Comparison of ENCODE assay signal across 8 mouse cellular contexts in the genomic region with DNA sequence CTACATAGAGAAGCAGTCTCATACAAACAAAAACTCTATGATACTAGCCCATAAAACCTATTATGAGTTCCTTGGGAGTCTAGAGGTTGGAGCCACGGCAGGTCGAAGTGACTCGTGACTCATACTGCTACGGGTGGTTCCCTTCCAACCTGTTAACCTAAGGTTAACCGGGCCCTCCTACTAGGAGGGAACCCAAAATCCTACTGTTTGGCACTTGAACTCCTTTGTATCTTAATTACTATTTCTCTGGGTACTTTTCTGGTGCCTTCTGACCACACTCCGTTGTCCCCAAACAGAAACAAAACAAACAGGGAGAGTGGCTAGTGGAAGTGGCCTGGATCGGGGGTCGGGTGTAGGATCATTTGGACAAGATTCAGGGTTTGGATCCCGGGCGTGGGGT. TPM values are rescaled to one million over a fixed set of nuclear protein-coding genes. Genes with fewer than 3 reads are reported as not detected.
DNase-seq lines count a peak whose midpoint lies in the region; TF ChIP-seq lines count a peak whose summit lies in the region.

No protein-coding gene starts in this region.

- peak overlapping the region; percentile 91 for H3K27ac ChIP-seq in layer of hippocampus, adult 2 months
- H3K27ac ChIP-seq in brown adipose tissue, adult 24 weeks (replicated peaks; ENCODE audit: low read depth, low read length): no peak overlapping the region

- H3K4me3 ChIP-seq in layer of hippocampus, adult 2 months: peak overlapping the region; percentile 84
- peak overlapping the region; percentile 97 for H3K4me3 ChIP-seq in brown adipose tissue, adult 24 weeks (ENCODE audit: insufficient read depth, low read depth, low read length)

- no peak for TF ChIP-seq CTCF in layer of hippocampus, adult 2 months (conservative IDR thresholded peaks at IDR 0.05)

- no peak for DNase-seq in layer of hippocampus, adult 2 months (ENCODE audit: low spot score in 2 of 2)
- DNase-seq in layer of hippocampus, adult 11-12 months (ENCODE audit: low spot score): no peak
- DNase-seq in induced T-regulatory cell, adult 2 months (ENCODE audit: low read depth): peak; percentile 56
- peak; percentile 29 for DNase-seq in naive thymus-derived CD4-positive, alpha-beta T cell, adult 2 months (ENCODE audit: low read depth)
- no peak for DNase-seq in ovary, postnatal 36 days (ENCODE audit: low spot score)
- no peak for DNase-seq in cerebellum, adult 11 months
- no peak for DNase-seq in layer of hippocampus, postnatal 25 days (ENCODE audit: extremely low spot score in 1 of 2, low spot score in 1 of 2)

- no peaks in the 10 kb centered on the region for H3K4me1 ChIP-seq in brown adipose tissue, adult 24 weeks (ENCODE audit: control insufficient read depth, insufficient read depth, insufficient read length, low read length)

RNA-seq across cellular contexts. Expression of gene Chmp1a, which starts 0.7 kb away (rescaled TPM):
- 100 to 1,000 TPM; 102 to 111 TPM for total RNA-seq in layer of hippocampus, adult 2 months (2021)
- 34.7 and 39.5 TPM in 2 replicates for polyA plus RNA-seq in brown adipose tissue, adult 24 weeks (2012; ENCODE audit: insufficient read depth, insufficient read length, missing spikeins)
- 100 to 1,000 TPM; 112 to 116 TPM for total RNA-seq in layer of hippocampus, postnatal 25 days (2021)

RNA-seq across cellular contexts. Expression of gene Spata33, which starts 0.8 kb away (rescaled TPM):
- 1 to 10 TPM; 6.5 to 7.1 TPM for total RNA-seq in layer of hippocampus, adult 2 months (2021)
- 5.8 TPM in 1 of 2 replicates, not detected in the other for polyA plus RNA-seq in brown adipose tissue, adult 24 weeks (2012; ENCODE audit: insufficient read depth, insufficient read length, missing spikeins)
- 1 to 10 TPM; 6.5 to 7.3 TPM for total RNA-seq in layer of hippocampus, postnatal 25 days (2021)

RNA-seq across cellular contexts. Expression of gene Cdk10, which starts 12.8 kb away (rescaled TPM):
- 10 to 100 TPM; 93.9 to 98.8 TPM for total RNA-seq in layer of hippocampus, adult 2 months (2021)
- polyA plus RNA-seq in brown adipose tissue, adult 24 weeks (2012; ENCODE audit: insufficient read depth, insufficient read length, missing spikeins): 11.4 and 12.3 TPM in 2 replicates
- total RNA-seq in layer of hippocampus, postnatal 25 days (2021): 10 to 100 TPM; 77.3 to 94.0 TPM

RNA-seq across cellular contexts. Expression of gene Spata2l, which starts 24.2 kb away (rescaled TPM):
- total RNA-seq in layer of hippocampus, adult 2 months (2021): 10 to 100 TPM; 71.4 to 75.0 TPM
- polyA plus RNA-seq in brown adipose tissue, adult 24 weeks (2012; ENCODE audit: insufficient read depth, insufficient read length, missing spikeins): 1.4 and 1.9 TPM in 2 replicates
- 10 to 100 TPM; 85.7 to 94.3 TPM for total RNA-seq in layer of hippocampus, postnatal 25 days (2021)

RNA-seq across cellular contexts. Expression of gene Dpep1, which starts 25.8 kb away (rescaled TPM):
- total RNA-seq in layer of hippocampus, adult 2 months (2021): under 1 TPM in 1 of 2 experiments, not detected in 1; 0.37 TPM
- polyA plus RNA-seq in brown adipose tissue, adult 24 weeks (2012; ENCODE audit: insufficient read depth, insufficient read length, missing spikeins): 29.4 and 31.2 TPM in 2 replicates
- under 1 TPM; 0.17 to 0.23 TPM for total RNA-seq in layer of hippocampus, postnatal 25 days (2021)

Comparison
In these comparisons a context has a peak if more than half of its experiments do, and no peak if none do; other contexts are left out.
1. DNase-seq: peak in induced T-regulatory cell, adult 2 months (single experiment) and naive thymus-derived CD4-positive, alpha-beta T cell, adult 2 months (single experiment); none in layer of hippocampus, adult 2 months (0 of 2), layer of hippocampus, adult 11-12 months (single experiment), ovary, postnatal 36 days (single experiment), cerebellum, adult 11 months (single experiment) and layer of hippocampus, postnatal 25 days (0 of 2).